Mouse (Mus musculus): Measurements from ENCODE around the gene Eya4. TPM values are rescaled to one million over a fixed set of nuclear protein-coding genes. Genes with fewer than 3 reads are reported as not detected.

Gene Eya4
- polyA plus RNA-seq, 1 experiment: 0.04 TPM

GRCm38 (mm10) chr10:23060041-23060693 lies 290.4 kb downstream of the Eya4 start:
- no peak overlapping the region for H3K4me3 ChIP-seq (ENCODE audit: extremely low read depth, insufficient read depth, insufficient read length)
- H3K27me3 ChIP-seq (ENCODE audit: control insufficient read depth, insufficient read depth, low read length): no peaks in the 10 kb centered on the region
- no peaks in the 10 kb centered on the region for H3K36me3 ChIP-seq (ENCODE audit: control insufficient read depth, insufficient read depth, low read length)
- 79% methylated on average over 5 of the region's 5 CpGs for WGBS
- TF ChIP-seq CTCF (IDR thresholded peaks at IDR 0.05; ENCODE audit: extremely low read depth, insufficient read depth, insufficient read length, insufficient replicate concordance) (no peak), POLR2A (IDR thresholded peaks at IDR 0.05; ENCODE audit: low read depth, low read length) (no peak)
- no peak overlapping the region for H3K27ac ChIP-seq (ENCODE audit: insufficient read depth, low read length)
- no peak for DNase-seq (ENCODE audit: low read depth in 1 of 2, low spot score in 2 of 2)
- no peaks in the 10 kb centered on the region for H3K4me1 ChIP-seq (ENCODE audit: control insufficient read depth, insufficient read depth, insufficient read length)

GRCm38 (mm10) chr10:23053379-23053915 lies 297.1 kb downstream of the Eya4 start:
- H3K4me3 ChIP-seq (ENCODE audit: extremely low read depth, insufficient read depth, insufficient read length): no peak overlapping the region
- TF ChIP-seq CTCF (IDR thresholded peaks at IDR 0.05; ENCODE audit: extremely low read depth, insufficient read depth, insufficient read length, insufficient replicate concordance) (no peak), POLR2A (IDR thresholded peaks at IDR 0.05; ENCODE audit: low read depth, low read length) (no peak)
- no peak for DNase-seq (ENCODE audit: low read depth in 1 of 2, low spot score in 2 of 2)
- H3K4me1 ChIP-seq (ENCODE audit: control insufficient read depth, insufficient read depth, insufficient read length): no peaks in the 10 kb centered on the region
- no peaks in the 10 kb centered on the region for H3K27me3 ChIP-seq (ENCODE audit: control insufficient read depth, insufficient read depth, low read length)
- H3K27ac ChIP-seq (ENCODE audit: insufficient read depth, low read length): no peak overlapping the region
- no peaks in the 10 kb centered on the region for H3K36me3 ChIP-seq (ENCODE audit: control insufficient read depth, insufficient read depth, low read length)
- 84% methylated on average over 8 of the region's 8 CpGs for WGBS

Measured in spleen, adult 2 months (tissue).